Comparison of ENCODE assay signal across 7 mouse cellular contexts in the genomic region with DNA sequence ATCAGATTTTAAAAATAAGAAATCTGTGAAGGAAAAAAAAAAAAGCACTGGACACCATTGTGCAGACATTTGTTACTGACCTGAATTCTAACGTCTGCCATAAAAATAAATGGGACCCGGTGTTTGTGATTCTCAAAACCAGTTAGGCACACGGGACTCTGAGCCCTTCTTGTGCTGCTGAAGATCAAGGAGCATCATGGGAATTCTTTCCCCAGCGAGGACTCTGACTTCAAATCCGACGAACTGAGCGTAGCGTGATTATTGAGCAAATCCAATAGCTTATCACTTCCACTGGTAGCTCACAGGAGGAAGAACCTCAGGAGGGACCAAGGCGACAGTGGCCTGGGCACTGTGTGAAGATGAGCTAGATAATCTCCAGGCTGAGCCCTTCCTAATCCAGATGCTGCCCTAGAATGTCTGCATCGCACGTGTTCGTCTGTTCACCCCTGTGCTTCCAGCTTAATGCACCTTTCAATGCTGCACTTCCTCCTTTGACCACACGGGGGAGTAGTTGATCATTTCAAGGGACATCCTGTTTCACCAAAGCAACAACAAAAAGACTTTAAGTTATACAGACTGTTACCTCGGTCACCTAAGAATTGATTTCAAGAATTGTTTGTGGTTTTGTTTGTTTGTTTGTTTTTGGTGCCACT. TPM values are rescaled to one million over a fixed set of nuclear protein-coding genes. Genes with fewer than 3 reads are reported as not detected.
DNase-seq lines count a peak whose midpoint lies in the region; ATAC-seq lines count a peak whose summit lies in the region.

No protein-coding gene starts in this region.

- no peaks in the 10 kb centered on the region for H3K27me3 ChIP-seq in forebrain, embryonic 15.5 days
- no peaks in the 10 kb centered on the region for H3K27me3 ChIP-seq in hindbrain, embryonic 15.5 days
- H3K27me3 ChIP-seq in midbrain, embryonic 15.5 days (replicated peaks): no peaks in the 10 kb centered on the region

- no peak overlapping the region for H3K27ac ChIP-seq in forebrain, embryonic 15.5 days (replicated peaks)
- H3K27ac ChIP-seq in hindbrain, embryonic 15.5 days (replicated peaks): no peak overlapping the region
- H3K27ac ChIP-seq in midbrain, embryonic 15.5 days: no peak overlapping the region

- no peaks in the 10 kb centered on the region for H3K4me1 ChIP-seq in forebrain, embryonic 15.5 days
- no peaks in the 10 kb centered on the region for H3K4me1 ChIP-seq in hindbrain, embryonic 15.5 days (replicated peaks)
- H3K4me1 ChIP-seq in midbrain, embryonic 15.5 days: peaks cover 2% of the 10 kb centered on the region; the same call in 1 of the 2 replicates

- no peak overlapping the region for H3K4me3 ChIP-seq in forebrain, embryonic 15.5 days
- peak overlapping the region; percentile 10 for H3K4me3 ChIP-seq in hindbrain, embryonic 15.5 days
- peak overlapping the region; percentile 30 for H3K4me3 ChIP-seq in midbrain, embryonic 15.5 days

- H3K9me3 ChIP-seq in forebrain, embryonic 15.5 days: no peaks in the 10 kb centered on the region
- H3K9me3 ChIP-seq in hindbrain, embryonic 15.5 days: no peaks in the 10 kb centered on the region
- H3K9me3 ChIP-seq in midbrain, embryonic 15.5 days: no peaks in the 10 kb centered on the region

- ATAC-seq in forebrain, embryonic 15.5 days (replicated peaks): peak; percentile 85
- peak; percentile 72; the same call in 1 of the 2 replicates for ATAC-seq in hindbrain, embryonic 15.5 days (ENCODE audit: low FRiP score, low read depth)
- peak; percentile 89 for ATAC-seq in midbrain, embryonic 15.5 days (replicated peaks)

- DNase-seq in T-cell, adult 2 months (ENCODE audit: low spot score): peak; percentile 57
- peak; percentile 67 for DNase-seq in cerebellum, adult 11 months
- DNase-seq in left cerebral cortex, adult 18-20 months (ENCODE audit: low spot score in 2 of 2): peak; percentile 84 to 89
- peak; percentile 49 to 81 for DNase-seq in spleen, postnatal 10 days (ENCODE audit: low spot score in 2 of 2)

- no peak overlapping the region for H3K9ac ChIP-seq in forebrain, embryonic 15.5 days (replicated peaks)
- 0 out of 2 replicates have a peak overlapping the region, but pooled peaks have one; percentile 20 for H3K9ac ChIP-seq in hindbrain, embryonic 15.5 days
- H3K9ac ChIP-seq in midbrain, embryonic 15.5 days: peak overlapping the region; percentile 45

- 40% methylated on average over 14 of the region's 14 CpGs for WGBS in forebrain, embryonic 15.5 days
- 33% methylated on average over 14 of the region's 14 CpGs for WGBS in hindbrain, embryonic 15.5 days
- WGBS in midbrain, embryonic 15.5 days: 29% methylated on average over 14 of the region's 14 CpGs

- H3K4me2 ChIP-seq in forebrain, embryonic 15.5 days (replicated peaks): peak overlapping the region; percentile 33
- peak overlapping the region; percentile 43 for H3K4me2 ChIP-seq in hindbrain, embryonic 15.5 days
- peak overlapping the region; percentile 53 for H3K4me2 ChIP-seq in midbrain, embryonic 15.5 days

- H3K36me3 ChIP-seq in forebrain, embryonic 15.5 days: no peaks in the 10 kb centered on the region
- no peaks in the 10 kb centered on the region for H3K36me3 ChIP-seq in hindbrain, embryonic 15.5 days
- H3K36me3 ChIP-seq in midbrain, embryonic 15.5 days (replicated peaks): no peaks in the 10 kb centered on the region

RNA-seq across cellular contexts. Expression of a gene that starts 31.9 kb away (rescaled TPM):
- 21.8 and 24.1 TPM in 2 replicates for polyA plus RNA-seq in forebrain, embryonic 15.5 days (2015; fragmentation: Nextera tagmentation; extraction: Ambion mirVana)
- 14.5 and 14.7 TPM in 2 replicates for polyA plus RNA-seq in hindbrain, embryonic 15.5 days (2015; fragmentation: Nextera tagmentation; extraction: Ambion mirVana)
- total RNA-seq in left cerebral cortex, adult 18-20 months (2021): 1 to 10 TPM; 1.8 to 3.4 TPM
- polyA plus RNA-seq in midbrain, embryonic 15.5 days (2015; fragmentation: Nextera tagmentation; extraction: Ambion mirVana): 8.6 and 8.7 TPM in 2 replicates

RNA-seq across cellular contexts. Expression of a gene that starts 32.1 kb away (rescaled TPM):
- 117 and 123 TPM in 2 replicates for polyA plus RNA-seq in forebrain, embryonic 15.5 days (2015; fragmentation: Nextera tagmentation; extraction: Ambion mirVana)
- polyA plus RNA-seq in hindbrain, embryonic 15.5 days (2015; fragmentation: Nextera tagmentation; extraction: Ambion mirVana): 105 and 107 TPM in 2 replicates
- 10 to 100 TPM; 43.1 to 44.8 TPM for total RNA-seq in left cerebral cortex, adult 18-20 months (2021)
- 124 and 140 TPM in 2 replicates for polyA plus RNA-seq in midbrain, embryonic 15.5 days (2015; fragmentation: Nextera tagmentation; extraction: Ambion mirVana)
